Mouse (Mus musculus): ENCODE measurements at regions not wholly inside any gene's neighbourhood (a gene's known extent, or its start where the extent isn't known, plus 50 kb on each side); places are given as distances from the start of the nearest gene placed in this dataset.
A peak's percentile ranks its signal among the peaks of the same experiment; 100 is the strongest.

- Histone ChIP-seq H3K9me3 (ENCODE audit: low read length) (no peaks in the 10 kb centered on the region), H3K27me3 (ENCODE audit: insufficient read depth, low read length) (no peaks in the 10 kb centered on the region), H3K27ac (no peak overlapping the region), H3K36me3 (ENCODE audit: insufficient read depth, low read length) (no peaks in the 10 kb centered on the region), H3K4me1 (ENCODE audit: insufficient read depth, low read length) (no peaks in the 10 kb centered on the region), H3K4me2 (ENCODE audit: low read depth, low read length) (no peak overlapping the region), H3K4me3 (ENCODE audit: low read length) (no peak overlapping the region), H3K9ac (replicated peaks; ENCODE audit: low read length) (no peak overlapping the region)
- no peak for TF ChIP-seq CTCF (IDR thresholded peaks at IDR 0.05; ENCODE audit: low read depth)
- WGBS = 83% methylated on average over 2 of the region's 2 CpGs
- no peak for ATAC-seq
- no peak for DNase-seq (ENCODE audit: low spot score)
Measured at GRCm38 (mm10) chr7:136383296-136383695, 511.1 kb upstream of the Mgmt start.

- 95% methylated on average over 4 of the region's 4 CpGs for WGBS
- no peak for DNase-seq (ENCODE audit: low spot score)
- H3K36me3 ChIP-seq (ENCODE audit: insufficient read depth, low read length) = no peaks in the 10 kb centered on the region
Measured at GRCm38 (mm10) chr7:136387736-136388135, 506.7 kb upstream of the Mgmt start.

GRCm38 (mm10) chr7:136390066-136390465 is 504.3 kb upstream of the Mgmt start:
- peaks cover 2% of the 10 kb centered on the region; the same call in 1 of the 2 replicates for H3K4me1 ChIP-seq (ENCODE audit: insufficient read depth, low read length)
- TF ChIP-seq CTCF (IDR thresholded peaks at IDR 0.05; ENCODE audit: low read depth) = no peak
- H3K9me3 ChIP-seq (ENCODE audit: low read length) = no peaks in the 10 kb centered on the region
- H3K4me2 ChIP-seq (ENCODE audit: low read depth, low read length) = no peak overlapping the region
- no peak overlapping the region for H3K4me3 ChIP-seq (ENCODE audit: low read length)
- H3K36me3 ChIP-seq (ENCODE audit: insufficient read depth, low read length) = no peaks in the 10 kb centered on the region
- WGBS = 73% methylated on average over 8 of the region's 8 CpGs
- ATAC-seq = no peak
- H3K27ac ChIP-seq = no peak overlapping the region
- no peak for DNase-seq (ENCODE audit: low spot score)
- no peak overlapping the region for H3K9ac ChIP-seq (replicated peaks; ENCODE audit: low read length)
- no peaks in the 10 kb centered on the region for H3K27me3 ChIP-seq (ENCODE audit: insufficient read depth, low read length)

More at GRCm38 (mm10) chr7:136387736-136388135, 506.7 kb upstream of the Mgmt start:
- no peak overlapping the region for H3K27ac ChIP-seq
- no peaks in the 10 kb centered on the region for H3K9me3 ChIP-seq (ENCODE audit: low read length)
- H3K4me1 ChIP-seq (ENCODE audit: insufficient read depth, low read length) = no peaks in the 10 kb centered on the region
- H3K27me3 ChIP-seq (ENCODE audit: insufficient read depth, low read length) = no peaks in the 10 kb centered on the region
- ATAC-seq = no peak
- H3K4me3 ChIP-seq (ENCODE audit: low read length) = no peak overlapping the region
- no peak overlapping the region for H3K4me2 ChIP-seq (ENCODE audit: low read depth, low read length)
- TF ChIP-seq CTCF (IDR thresholded peaks at IDR 0.05; ENCODE audit: low read depth) = no peak
- no peak overlapping the region for H3K9ac ChIP-seq (replicated peaks; ENCODE audit: low read length)

- ATAC-seq (no peak), DNase-seq (ENCODE audit: low spot score) (peak; percentile 9)
- 37% methylated on average over 6 of the region's 6 CpGs for WGBS
Measured at GRCm38 (mm10) chr7:136393454-136393853, 501.0 kb upstream of the Mgmt start.

GRCm38 (mm10) chr7:136395838-136396237 is 498.6 kb upstream of the Mgmt start:
- TF ChIP-seq CTCF (IDR thresholded peaks at IDR 0.05; ENCODE audit: low read depth) = peak; percentile 51
- peaks cover 2% of the 10 kb centered on the region; the same call in 1 of the 2 replicates for H3K4me1 ChIP-seq (ENCODE audit: insufficient read depth, low read length)
- ATAC-seq (no peak), DNase-seq (ENCODE audit: low spot score) (peak; percentile 67)
- no peaks in the 10 kb centered on the region for H3K36me3 ChIP-seq (ENCODE audit: insufficient read depth, low read length)
- no peak overlapping the region for H3K9ac ChIP-seq (replicated peaks; ENCODE audit: low read length)
- H3K27me3 ChIP-seq (ENCODE audit: insufficient read depth, low read length) = no peaks in the 10 kb centered on the region
- H3K4me2 ChIP-seq (ENCODE audit: low read depth, low read length) = no peak overlapping the region
- 38% methylated on average over 2 of the region's 2 CpGs for WGBS
- no peaks in the 10 kb centered on the region for H3K9me3 ChIP-seq (ENCODE audit: low read length)
- no peak overlapping the region for H3K27ac ChIP-seq
- H3K4me3 ChIP-seq (ENCODE audit: low read length) = no peak overlapping the region

More at GRCm38 (mm10) chr7:136393454-136393853, 501.0 kb upstream of the Mgmt start:
- no peak overlapping the region for H3K27ac ChIP-seq
- no peaks in the 10 kb centered on the region for H3K27me3 ChIP-seq (ENCODE audit: insufficient read depth, low read length)
- H3K4me3 ChIP-seq (ENCODE audit: low read length) = no peak overlapping the region
- H3K4me2 ChIP-seq (ENCODE audit: low read depth, low read length) = no peak overlapping the region
- H3K9me3 ChIP-seq (ENCODE audit: low read length) = no peaks in the 10 kb centered on the region
- no peak for TF ChIP-seq CTCF (IDR thresholded peaks at IDR 0.05; ENCODE audit: low read depth)
- H3K36me3 ChIP-seq (ENCODE audit: insufficient read depth, low read length) = no peaks in the 10 kb centered on the region
- no peak overlapping the region for H3K9ac ChIP-seq (replicated peaks; ENCODE audit: low read length)
- H3K4me1 ChIP-seq (ENCODE audit: insufficient read depth, low read length) = peaks cover 2% of the 10 kb centered on the region; the same call in 1 of the 2 replicates

- no peak for TF ChIP-seq CTCF (IDR thresholded peaks at IDR 0.05; ENCODE audit: low read depth)
- H3K27me3 ChIP-seq (ENCODE audit: insufficient read depth, low read length) = no peaks in the 10 kb centered on the region
- WGBS = 88% methylated on average over 4 of the region's 4 CpGs
- H3K4me1 ChIP-seq (ENCODE audit: insufficient read depth, low read length) = peaks cover 2% of the 10 kb centered on the region; the same call in 1 of the 2 replicates
- ATAC-seq (no peak), DNase-seq (ENCODE audit: low spot score) (no peak)
- H3K4me3 ChIP-seq (ENCODE audit: low read length) = no peak overlapping the region
- no peaks in the 10 kb centered on the region for H3K9me3 ChIP-seq (ENCODE audit: low read length)
- H3K36me3 ChIP-seq (ENCODE audit: insufficient read depth, low read length) = no peaks in the 10 kb centered on the region
- H3K27ac ChIP-seq = no peak overlapping the region
- H3K9ac ChIP-seq (replicated peaks; ENCODE audit: low read length) = no peak overlapping the region
- no peak overlapping the region for H3K4me2 ChIP-seq (ENCODE audit: low read depth, low read length)
Measured at GRCm38 (mm10) chr7:136397101-136397500, 497.3 kb upstream of the Mgmt start.

- no peak for ATAC-seq
- WGBS = 76% methylated on average over 8 of the region's 8 CpGs
- no peak overlapping the region for H3K4me2 ChIP-seq (ENCODE audit: low read depth, low read length)
Measured at GRCm38 (mm10) chr7:136402688-136403597, 491.5 kb upstream of the Mgmt start.

More at GRCm38 (mm10) chr7:136402688-136403597, 491.5 kb upstream of the Mgmt start:
- Histone ChIP-seq H3K27me3 (ENCODE audit: insufficient read depth, low read length) (no peaks in the 10 kb centered on the region), H3K9me3 (ENCODE audit: low read length) (no peaks in the 10 kb centered on the region), H3K27ac (no peak overlapping the region), H3K36me3 (ENCODE audit: insufficient read depth, low read length) (no peaks in the 10 kb centered on the region), H3K4me1 (ENCODE audit: insufficient read depth, low read length) (no peaks in the 10 kb centered on the region), H3K4me3 (ENCODE audit: low read length) (no peak overlapping the region), H3K9ac (replicated peaks; ENCODE audit: low read length) (no peak overlapping the region)
- no peak for DNase-seq (ENCODE audit: low spot score)
- TF ChIP-seq CTCF (IDR thresholded peaks at IDR 0.05; ENCODE audit: low read depth) = no peak

Data from hindbrain, postnatal 0 days (tissue).